Mouse (Mus musculus): ENCODE data around the gene Gfod1. TPM values are rescaled to one million over a fixed set of nuclear protein-coding genes. Genes with fewer than 3 reads are reported as not detected.
A peak's percentile ranks its signal among the peaks of the same experiment; 100 is the strongest.

Gene Gfod1
- polyA plus RNA-seq, 1 experiment from 2014 or later: 3.8 TPM

DNA sequence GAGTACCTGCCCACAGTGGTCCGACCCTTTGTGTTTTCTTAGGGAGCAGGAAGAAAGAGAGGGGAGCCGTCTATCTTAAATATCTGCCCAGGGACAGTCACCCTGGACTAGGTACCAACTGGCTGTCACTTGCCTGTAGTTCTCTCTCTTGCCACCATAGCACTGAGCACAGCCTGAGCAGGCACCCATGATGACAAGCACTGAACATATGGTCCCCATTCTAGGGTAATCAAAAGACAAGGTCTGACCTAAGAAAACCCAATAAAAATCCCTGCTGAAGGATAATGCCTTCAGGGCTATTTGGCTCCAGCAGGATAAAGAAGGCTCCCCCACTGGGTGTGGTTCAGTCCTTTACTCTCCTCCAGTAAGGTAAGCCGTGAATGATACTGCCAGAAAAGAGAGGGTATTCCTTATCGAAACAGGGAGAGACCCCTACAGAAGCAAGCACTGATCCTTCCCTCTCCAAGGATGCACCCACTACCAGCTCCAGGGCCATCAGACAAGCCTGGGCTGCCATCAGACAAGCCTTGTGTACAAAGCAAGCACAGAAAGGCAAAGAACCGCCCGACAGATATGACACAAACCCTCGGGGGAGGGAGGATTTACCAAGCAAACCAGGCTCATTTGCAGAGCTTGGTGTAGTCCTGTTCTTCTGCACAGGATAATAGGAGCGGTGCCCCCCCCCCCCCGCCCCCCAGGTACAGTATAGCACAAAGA is 68.9 kb downstream of the Gfod1 start:
- Histone ChIP-seq H3K9me3 (ENCODE audit: control insufficient read depth, low read length) (no peaks in the 10 kb centered on the region), H3K4me1 (ENCODE audit: control insufficient read depth, insufficient read depth, low read length) (peaks cover 20% of the 10 kb centered on the region), H3K9ac (replicated peaks; ENCODE audit: low read depth, low read length) (no peak overlapping the region), H3K27me3 (ENCODE audit: control insufficient read depth, insufficient read depth, low read length) (no peaks in the 10 kb centered on the region), H3K4me3 (ENCODE audit: low read depth, low read length) (no peak overlapping the region), H3K36me3 (ENCODE audit: control insufficient read depth, insufficient read depth, low read length) (no peaks in the 10 kb centered on the region), H3K4me2 (ENCODE audit: low read depth, low read length) (no peak overlapping the region), H3K27ac (ENCODE audit: low read depth, low read length) (peak overlapping the region; percentile 40; the same call in 1 of the 2 replicates)
- peak; percentile 56; the same call in 1 of the 2 replicates for ATAC-seq (ENCODE audit: low read depth)
- WGBS: 62% methylated on average over 9 of the region's 9 CpGs

DNA sequence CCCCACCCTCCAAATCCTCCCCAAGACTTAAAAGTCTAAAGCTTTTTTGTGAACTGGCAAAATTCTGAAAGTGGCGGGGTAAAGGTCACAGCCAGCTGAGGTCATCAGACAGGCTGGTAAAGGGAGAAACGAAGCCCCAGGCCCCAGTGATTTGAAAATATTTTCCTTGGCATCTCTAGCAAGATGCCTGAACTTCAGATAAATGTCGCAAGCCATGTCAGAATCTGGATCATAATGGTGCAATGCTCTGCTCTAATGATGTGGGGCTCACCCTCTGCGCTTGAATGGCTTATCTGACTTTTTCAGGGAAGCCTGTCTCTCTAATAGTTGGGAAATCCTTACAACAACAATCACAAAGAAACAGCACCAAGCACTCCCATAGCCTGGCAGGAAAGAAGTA is 70.6 kb downstream of the Gfod1 start:
- no peak overlapping the region for H3K27ac ChIP-seq (ENCODE audit: low read depth, low read length)
- no peak overlapping the region for H3K9ac ChIP-seq (replicated peaks; ENCODE audit: low read depth, low read length)
- H3K36me3 ChIP-seq (ENCODE audit: control insufficient read depth, insufficient read depth, low read length): no peaks in the 10 kb centered on the region
- peaks cover 24% of the 10 kb centered on the region for H3K4me1 ChIP-seq (ENCODE audit: control insufficient read depth, insufficient read depth, low read length)
- H3K4me3 ChIP-seq (ENCODE audit: low read depth, low read length): no peak overlapping the region
- WGBS: 78% methylated on average over 4 of the region's 4 CpGs
- no peak overlapping the region for H3K4me2 ChIP-seq (ENCODE audit: low read depth, low read length)
- no peaks in the 10 kb centered on the region for H3K9me3 ChIP-seq (ENCODE audit: control insufficient read depth, low read length)
- H3K27me3 ChIP-seq (ENCODE audit: control insufficient read depth, insufficient read depth, low read length): no peaks in the 10 kb centered on the region
- ATAC-seq (ENCODE audit: low read depth): no peak

DNA sequence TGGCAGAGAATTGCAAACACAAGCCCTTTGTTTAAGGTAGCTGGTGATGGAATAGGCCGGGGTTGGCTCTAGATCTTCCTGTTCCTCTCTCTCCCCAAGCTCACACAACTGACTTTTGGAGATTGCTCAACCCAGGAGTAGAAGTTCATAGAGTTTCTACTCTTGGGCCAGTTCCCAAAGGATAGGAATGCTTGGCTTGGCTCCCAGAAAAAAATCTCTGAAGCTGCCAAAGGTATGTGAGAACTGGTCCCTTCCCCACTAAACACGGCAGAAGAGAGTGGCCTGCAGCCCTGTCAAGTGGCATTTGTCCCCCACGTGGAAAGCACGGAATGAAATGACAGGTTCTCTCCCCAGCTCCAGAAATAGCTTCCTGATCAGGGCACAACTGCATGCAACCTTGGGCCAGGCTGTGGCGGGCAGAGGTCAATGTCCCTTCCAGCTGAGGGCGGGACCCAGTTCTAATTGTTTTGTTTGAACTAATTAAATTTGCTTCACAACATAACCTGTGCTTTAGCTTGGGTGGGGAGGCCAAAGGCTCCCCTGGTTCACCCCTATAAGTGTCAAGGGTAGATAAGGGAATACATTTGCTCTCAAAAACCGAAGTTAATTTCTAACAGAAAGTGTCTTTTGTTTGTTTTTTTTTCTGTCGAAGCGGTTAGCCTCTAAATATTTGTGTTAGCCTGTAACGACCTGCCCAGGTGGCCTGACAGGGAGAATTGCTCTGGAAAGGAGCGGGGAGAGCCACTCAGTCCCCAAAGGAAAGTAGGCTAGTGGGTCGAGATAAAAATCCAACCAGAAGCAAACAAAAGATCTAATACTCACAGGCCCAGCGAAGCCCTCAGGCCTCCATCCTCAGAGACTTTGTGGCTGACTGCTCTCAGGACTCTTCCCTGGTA is 71.8 kb downstream of the Gfod1 start:
- no peak overlapping the region for H3K9ac ChIP-seq (replicated peaks; ENCODE audit: low read depth, low read length)
- no peaks in the 10 kb centered on the region for H3K36me3 ChIP-seq (ENCODE audit: control insufficient read depth, insufficient read depth, low read length)
- peak overlapping the region; percentile 12; the same call in 1 of the 2 replicates for H3K27ac ChIP-seq (ENCODE audit: low read depth, low read length)
- H3K27me3 ChIP-seq (ENCODE audit: control insufficient read depth, insufficient read depth, low read length): no peaks in the 10 kb centered on the region
- H3K4me3 ChIP-seq (ENCODE audit: low read depth, low read length): no peak overlapping the region
- no peak for ATAC-seq (ENCODE audit: low read depth)
- WGBS: 46% methylated on average over 13 of the region's 13 CpGs
- no peak overlapping the region for H3K4me2 ChIP-seq (ENCODE audit: low read depth, low read length)
- H3K4me1 ChIP-seq (ENCODE audit: control insufficient read depth, insufficient read depth, low read length): peaks cover 24% of the 10 kb centered on the region
- H3K9me3 ChIP-seq (ENCODE audit: control insufficient read depth, low read length): no peaks in the 10 kb centered on the region

DNA sequence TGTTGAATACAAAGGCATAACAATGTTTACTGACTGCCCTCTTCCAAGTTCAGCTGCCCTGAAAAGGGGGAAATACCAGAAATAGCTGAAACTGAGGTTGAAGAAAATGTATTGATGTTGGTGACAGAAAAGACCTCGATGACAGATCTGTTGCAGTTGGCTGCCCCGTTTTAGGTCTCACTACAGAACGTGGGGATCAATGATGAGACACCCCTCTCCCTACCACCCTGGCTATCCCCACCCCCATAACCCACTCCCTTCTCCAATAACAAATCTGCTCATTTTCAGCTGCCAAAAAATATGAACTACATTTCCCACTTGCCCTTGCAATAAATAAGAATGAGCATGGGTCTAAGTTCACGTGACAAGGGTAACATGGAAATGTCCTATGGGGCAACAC is 73.1 kb downstream of the Gfod1 start:
- Histone ChIP-seq H3K4me1 (ENCODE audit: control insufficient read depth, insufficient read depth, low read length) (peaks cover 24% of the 10 kb centered on the region), H3K27ac (ENCODE audit: low read depth, low read length) (peak overlapping the region; percentile 85), H3K27me3 (ENCODE audit: control insufficient read depth, insufficient read depth, low read length) (no peaks in the 10 kb centered on the region), H3K9me3 (ENCODE audit: control insufficient read depth, low read length) (no peaks in the 10 kb centered on the region), H3K36me3 (ENCODE audit: control insufficient read depth, insufficient read depth, low read length) (no peaks in the 10 kb centered on the region), H3K4me2 (ENCODE audit: low read depth, low read length) (no peak overlapping the region), H3K9ac (replicated peaks; ENCODE audit: low read depth, low read length) (no peak overlapping the region), H3K4me3 (ENCODE audit: low read depth, low read length) (no peak overlapping the region)
- WGBS: 77% methylated on average over 4 of the region's 4 CpGs
- ATAC-seq (ENCODE audit: low read depth): no peak

DNA sequence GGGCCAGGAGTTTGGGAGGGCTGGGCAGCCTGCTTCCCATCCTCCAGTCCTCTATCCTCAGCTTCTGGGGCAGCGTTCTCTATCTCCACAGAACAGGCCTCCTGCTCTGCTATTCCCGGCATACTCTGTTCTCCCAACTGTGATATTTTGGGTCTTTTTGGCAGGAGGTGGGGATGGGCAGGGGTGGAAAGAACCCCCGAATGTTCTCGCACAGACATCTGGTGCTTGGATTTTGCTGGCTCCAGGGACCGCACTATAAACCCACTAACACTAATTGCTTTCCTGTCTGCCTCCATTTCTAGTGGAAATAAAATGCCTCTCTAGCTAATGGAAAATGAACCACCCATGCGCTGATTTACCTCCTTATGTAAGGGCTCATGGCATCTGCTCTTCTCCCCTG is 73.7 kb downstream of the Gfod1 start:
- no peaks in the 10 kb centered on the region for H3K36me3 ChIP-seq (ENCODE audit: control insufficient read depth, insufficient read depth, low read length)
- H3K4me1 ChIP-seq (ENCODE audit: control insufficient read depth, insufficient read depth, low read length): peaks cover 21% of the 10 kb centered on the region
- no peak overlapping the region for H3K4me2 ChIP-seq (ENCODE audit: low read depth, low read length)
- no peaks in the 10 kb centered on the region for H3K9me3 ChIP-seq (ENCODE audit: control insufficient read depth, low read length)
- no peaks in the 10 kb centered on the region for H3K27me3 ChIP-seq (ENCODE audit: control insufficient read depth, insufficient read depth, low read length)
- peak; percentile 82 for ATAC-seq (ENCODE audit: low read depth)
- no peak overlapping the region for H3K9ac ChIP-seq (replicated peaks; ENCODE audit: low read depth, low read length)
- no peak overlapping the region for H3K4me3 ChIP-seq (ENCODE audit: low read depth, low read length)
- 48% methylated on average over 6 of the region's 6 CpGs for WGBS
- peak overlapping the region; percentile 85 for H3K27ac ChIP-seq (ENCODE audit: low read depth, low read length)

DNA sequence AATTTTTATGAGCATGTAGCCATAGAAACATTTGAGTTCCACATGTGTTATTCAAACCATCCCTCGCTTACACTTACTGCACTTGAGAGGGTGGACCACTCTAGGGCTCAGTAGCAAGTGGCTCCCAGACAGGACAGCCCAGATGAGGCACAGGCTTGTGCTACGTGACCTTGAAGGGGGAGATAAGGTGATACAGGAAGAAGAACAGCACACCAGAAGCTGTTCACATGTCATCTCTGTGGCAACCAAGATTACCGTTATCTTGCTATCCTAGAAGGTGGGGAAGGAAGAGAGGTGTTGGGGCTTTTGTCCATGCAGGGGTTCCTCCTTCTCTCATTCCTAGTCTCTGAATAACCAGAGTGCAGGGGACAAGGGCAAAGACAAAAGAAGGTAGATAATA is 74.2 kb downstream of the Gfod1 start:
- Histone ChIP-seq H3K9me3 (ENCODE audit: control insufficient read depth, low read length) (no peaks in the 10 kb centered on the region), H3K27me3 (ENCODE audit: control insufficient read depth, insufficient read depth, low read length) (no peaks in the 10 kb centered on the region), H3K36me3 (ENCODE audit: control insufficient read depth, insufficient read depth, low read length) (no peaks in the 10 kb centered on the region), H3K4me3 (ENCODE audit: low read depth, low read length) (no peak overlapping the region), H3K9ac (replicated peaks; ENCODE audit: low read depth, low read length) (no peak overlapping the region), H3K4me2 (ENCODE audit: low read depth, low read length) (no peak overlapping the region), H3K27ac (ENCODE audit: low read depth, low read length) (peak overlapping the region; percentile 76), H3K4me1 (ENCODE audit: control insufficient read depth, insufficient read depth, low read length) (peaks cover 16% of the 10 kb centered on the region; the same call in 1 of the 2 replicates)
- 84% methylated on average over 3 of the region's 3 CpGs for WGBS
- no peak for ATAC-seq (ENCODE audit: low read depth)

DNA sequence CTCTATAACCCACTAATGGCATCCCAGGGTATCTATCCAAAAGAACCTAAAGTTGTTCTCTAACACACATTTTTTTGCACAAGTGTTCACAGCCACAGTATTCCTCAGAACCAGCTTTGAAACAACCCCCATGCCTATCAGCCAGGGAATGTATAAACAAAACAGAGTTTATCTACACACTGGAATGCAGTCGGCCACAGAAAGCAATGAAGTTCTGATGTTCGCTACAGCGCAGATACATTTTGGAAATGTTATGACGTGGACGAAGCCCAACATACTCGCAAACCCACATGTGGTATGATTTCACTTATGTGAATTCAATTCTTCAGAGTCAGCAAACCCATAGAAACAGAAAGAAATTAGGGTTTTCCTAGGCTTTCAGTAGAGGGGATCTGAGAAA is 75.8 kb downstream of the Gfod1 start:
- Histone ChIP-seq H3K4me2 (ENCODE audit: low read depth, low read length) (no peak overlapping the region), H3K9ac (replicated peaks; ENCODE audit: low read depth, low read length) (no peak overlapping the region), H3K4me1 (ENCODE audit: control insufficient read depth, insufficient read depth, low read length) (0 out of 2 replicates have a peak, but pooled peaks cover 15% of the 10 kb centered on the region), H3K27me3 (ENCODE audit: control insufficient read depth, insufficient read depth, low read length) (no peaks in the 10 kb centered on the region), H3K36me3 (ENCODE audit: control insufficient read depth, insufficient read depth, low read length) (no peaks in the 10 kb centered on the region), H3K9me3 (ENCODE audit: control insufficient read depth, low read length) (no peaks in the 10 kb centered on the region), H3K27ac (ENCODE audit: low read depth, low read length) (no peak overlapping the region), H3K4me3 (ENCODE audit: low read depth, low read length) (no peak overlapping the region)
- 86% methylated on average over 6 of the region's 6 CpGs for WGBS
- ATAC-seq (ENCODE audit: low read depth): no peak

DNA sequence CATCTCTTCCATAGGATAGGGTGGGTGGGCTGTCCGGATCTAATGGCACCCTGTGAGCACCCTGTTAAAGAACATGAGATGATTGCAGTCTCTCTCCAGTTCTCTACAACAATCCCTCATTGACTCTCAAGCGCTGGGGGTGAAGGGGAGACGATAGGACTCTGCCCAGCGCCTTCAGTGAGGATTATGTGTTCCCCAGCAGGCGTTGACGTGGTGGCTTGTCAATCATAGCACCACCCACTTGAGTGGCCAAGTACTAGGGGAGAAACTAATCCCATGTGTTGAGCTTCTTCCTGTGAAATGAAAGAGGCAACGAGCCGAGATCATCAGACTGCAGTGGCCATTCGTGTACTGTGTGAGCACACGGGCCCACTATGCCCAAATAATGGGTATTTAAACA is 77.9 kb downstream of the Gfod1 start:
- no peak overlapping the region for H3K4me2 ChIP-seq (ENCODE audit: low read depth, low read length)
- 0 out of 2 replicates have a peak, but pooled peaks cover 11% of the 10 kb centered on the region for H3K4me1 ChIP-seq (ENCODE audit: control insufficient read depth, insufficient read depth, low read length)
- H3K9me3 ChIP-seq (ENCODE audit: control insufficient read depth, low read length): no peaks in the 10 kb centered on the region
- H3K9ac ChIP-seq (replicated peaks; ENCODE audit: low read depth, low read length): no peak overlapping the region
- no peak for ATAC-seq (ENCODE audit: low read depth)
- H3K36me3 ChIP-seq (ENCODE audit: control insufficient read depth, insufficient read depth, low read length): no peaks in the 10 kb centered on the region
- 84% methylated on average over 10 of the region's 10 CpGs for WGBS
- no peak overlapping the region for H3K4me3 ChIP-seq (ENCODE audit: low read depth, low read length)
- H3K27me3 ChIP-seq (ENCODE audit: control insufficient read depth, insufficient read depth, low read length): no peaks in the 10 kb centered on the region
- no peak overlapping the region for H3K27ac ChIP-seq (ENCODE audit: low read depth, low read length)

DNA sequence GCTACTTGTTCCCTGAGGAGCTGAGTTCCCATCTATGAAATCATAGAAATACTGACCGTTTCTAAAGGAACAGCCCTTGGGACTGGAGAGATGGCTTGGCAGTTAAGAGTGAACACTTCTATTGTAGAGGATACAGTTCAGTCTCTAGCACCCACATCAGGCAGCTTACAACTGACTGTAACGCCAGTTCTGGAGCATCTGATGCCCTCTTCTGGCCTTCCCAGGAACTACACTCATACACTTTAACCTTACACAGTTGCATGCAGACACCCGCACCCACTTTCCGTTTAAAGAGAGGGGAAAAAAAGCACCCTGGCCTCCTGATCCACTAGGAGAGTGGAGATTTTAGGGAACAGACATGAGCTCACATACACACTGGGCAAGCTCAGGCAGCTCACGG is 78.8 kb downstream of the Gfod1 start:
- Histone ChIP-seq H3K4me3 (ENCODE audit: low read depth, low read length) (no peak overlapping the region), H3K4me2 (ENCODE audit: low read depth, low read length) (no peak overlapping the region), H3K27me3 (ENCODE audit: control insufficient read depth, insufficient read depth, low read length) (no peaks in the 10 kb centered on the region), H3K4me1 (ENCODE audit: control insufficient read depth, insufficient read depth, low read length) (0 out of 2 replicates have a peak, but pooled peaks cover 5% of the 10 kb centered on the region), H3K9ac (replicated peaks; ENCODE audit: low read depth, low read length) (no peak overlapping the region), H3K9me3 (ENCODE audit: control insufficient read depth, low read length) (no peaks in the 10 kb centered on the region), H3K27ac (ENCODE audit: low read depth, low read length) (no peak overlapping the region), H3K36me3 (ENCODE audit: control insufficient read depth, insufficient read depth, low read length) (no peaks in the 10 kb centered on the region)
- WGBS: 67% methylated on average over 5 of the region's 5 CpGs
- no peak for ATAC-seq (ENCODE audit: low read depth)

All from neural tube, embryonic 14.5 days (tissue).